Mouse (Mus musculus): Measurements from ENCODE around the gene Zc3h18. TPM values are rescaled to one million over a fixed set of nuclear protein-coding genes. Genes with fewer than 3 reads are reported as not detected.

Zc3h18 gene
- total RNA-seq, 1 experiment = 90.4 TPM

DNA sequence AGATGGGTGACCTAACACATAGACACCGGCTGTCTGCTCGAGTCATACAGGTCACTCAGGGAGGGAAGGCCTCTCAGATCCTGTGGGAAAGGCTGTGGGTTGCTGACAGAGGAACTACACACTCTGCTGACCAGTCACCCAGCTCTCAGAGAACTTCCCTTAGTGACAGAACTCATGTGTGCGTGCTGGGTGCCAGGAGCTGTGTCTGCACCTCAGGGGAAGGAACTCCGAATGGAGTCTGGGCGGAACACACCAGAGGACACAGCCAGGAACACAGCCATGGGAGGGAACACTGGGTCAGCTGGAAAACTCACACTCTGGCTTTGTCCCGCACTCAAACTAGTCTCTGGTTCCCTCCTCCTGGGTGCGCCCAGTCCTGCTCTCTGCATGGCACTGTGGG, 31.3 kb downstream of the Zc3h18 start:
- Histone ChIP-seq H3K9ac (ENCODE audit: insufficient read depth, low read depth, low read length, poor library complexity, severe bottlenecking) (no peak overlapping the region), H3K4me3 (ENCODE audit: insufficient read depth in 1 of 2, low read depth in 1 of 2, low read length in 2 of 2, poor library complexity in 1 of 2, severe bottlenecking in 1 of 2) (no peak overlapping the region), H3K9me3 (ENCODE audit: control insufficient read depth, insufficient read depth, low read depth, low read length) (no peaks in the 10 kb centered on the region), H3K36me3 (ENCODE audit: control insufficient read depth, insufficient read depth, low read length, poor library complexity, severe bottlenecking) (peaks cover 80% of the 10 kb centered on the region), H3K27ac (ENCODE audit: insufficient read depth, low read depth, low read length, poor library complexity, severe bottlenecking) (no peak overlapping the region), H3K4me1 (ENCODE audit: control insufficient read depth in 2 of 2, insufficient read depth in 2 of 2, low read length in 2 of 2, poor library complexity in 1 of 2) (no peaks in the 10 kb centered on the region)
- DNase-seq (ENCODE audit: low read depth, low spot score) = no peak
- TF ChIP-seq ZNF384 (IDR thresholded peaks at IDR 0.05; ENCODE audit: low read depth, low read length) = no peak
- no peak for TF ChIP-seq CHD2 (IDR thresholded peaks at IDR 0.05; ENCODE audit: low read depth, low read length)
- no peak for TF ChIP-seq MAFK (IDR thresholded peaks at IDR 0.05; ENCODE audit: insufficient read depth, low read depth, low read length)
- no peak for TF ChIP-seq ZC3H11A (IDR thresholded peaks at IDR 0.05; ENCODE audit: borderline replicate concordance, low read depth, low read length)
- TF ChIP-seq HCFC1 (IDR thresholded peaks at IDR 0.05; ENCODE audit: borderline replicate concordance, insufficient read depth, low read length) = no peak
- in situ Hi-C loops (cut with MboI; ENCODE audit: low sequenced_read_pairs in 2 of 2, unreplicated experiment in 2 of 2) = no loop called here

DNA sequence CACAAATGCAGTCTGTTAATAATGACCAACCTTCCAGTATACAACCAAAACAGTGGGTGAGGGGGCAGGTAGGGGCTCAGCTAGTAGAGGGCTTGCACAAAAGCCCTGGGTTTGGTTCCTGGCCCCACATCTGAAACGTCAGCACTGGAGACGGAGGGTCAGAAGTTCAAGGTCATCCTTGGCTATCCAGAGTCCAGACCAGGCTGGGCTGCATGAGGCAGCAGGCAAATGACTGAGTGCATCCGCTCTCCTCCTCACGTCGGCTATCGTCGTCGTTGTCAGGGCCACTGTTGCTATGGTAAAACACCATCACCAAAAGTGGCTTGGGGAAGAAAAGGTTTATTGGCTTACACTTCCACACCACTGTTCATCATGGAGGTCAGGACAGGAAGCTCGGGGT, 37.9 kb downstream of the Zc3h18 start:
- TF ChIP-seq ZNF384 (IDR thresholded peaks at IDR 0.05; ENCODE audit: low read depth, low read length) (no peak), CHD2 (IDR thresholded peaks at IDR 0.05; ENCODE audit: low read depth, low read length) (no peak), HCFC1 (IDR thresholded peaks at IDR 0.05; ENCODE audit: borderline replicate concordance, insufficient read depth, low read length) (no peak), MAFK (IDR thresholded peaks at IDR 0.05; ENCODE audit: insufficient read depth, low read depth, low read length) (no peak), ZC3H11A (IDR thresholded peaks at IDR 0.05; ENCODE audit: borderline replicate concordance, low read depth, low read length) (no peak)
- in situ Hi-C loops (cut with MboI; ENCODE audit: low sequenced_read_pairs in 2 of 2, unreplicated experiment in 2 of 2) = no loop called here
- Histone ChIP-seq H3K4me1 (ENCODE audit: control insufficient read depth in 2 of 2, insufficient read depth in 2 of 2, low read length in 2 of 2, poor library complexity in 1 of 2) (peaks cover 0 to 6% of the 10 kb centered on the region in 2 experiments; a peak in 1 of 4 replicates), H3K9me3 (ENCODE audit: control insufficient read depth, insufficient read depth, low read depth, low read length) (no peaks in the 10 kb centered on the region), H3K36me3 (ENCODE audit: control insufficient read depth, insufficient read depth, low read length, poor library complexity, severe bottlenecking) (peaks cover 83% of the 10 kb centered on the region), H3K9ac (ENCODE audit: insufficient read depth, low read depth, low read length, poor library complexity, severe bottlenecking) (no peak overlapping the region), H3K4me3 (ENCODE audit: insufficient read depth in 1 of 2, low read depth in 1 of 2, low read length in 2 of 2, poor library complexity in 1 of 2, severe bottlenecking in 1 of 2) (no peak overlapping the region), H3K27ac (ENCODE audit: insufficient read depth, low read depth, low read length, poor library complexity, severe bottlenecking) (no peak overlapping the region)
- no peak for DNase-seq (ENCODE audit: low read depth, low spot score)

GRCm38 (mm10) chr8:122415554-122415953, 39.1 kb downstream of the Zc3h18 start:
- Histone ChIP-seq H3K9ac (ENCODE audit: insufficient read depth, low read depth, low read length, poor library complexity, severe bottlenecking) (no peak overlapping the region), H3K36me3 (ENCODE audit: control insufficient read depth, insufficient read depth, low read length, poor library complexity, severe bottlenecking) (peaks cover 72% of the 10 kb centered on the region), H3K4me3 (ENCODE audit: insufficient read depth in 1 of 2, low read depth in 1 of 2, low read length in 2 of 2, poor library complexity in 1 of 2, severe bottlenecking in 1 of 2) (no peak overlapping the region), H3K4me1 (ENCODE audit: control insufficient read depth in 2 of 2, insufficient read depth in 2 of 2, low read length in 2 of 2, poor library complexity in 1 of 2) (peaks cover 0 to 6% of the 10 kb centered on the region in 2 experiments; a peak in 1 of 4 replicates), H3K9me3 (ENCODE audit: control insufficient read depth, insufficient read depth, low read depth, low read length) (no peaks in the 10 kb centered on the region), H3K27ac (ENCODE audit: insufficient read depth, low read depth, low read length, poor library complexity, severe bottlenecking) (no peak overlapping the region)
- in situ Hi-C loops (cut with MboI; ENCODE audit: low sequenced_read_pairs in 2 of 2, unreplicated experiment in 2 of 2) = no loop called here
- DNase-seq (ENCODE audit: low read depth, low spot score) = no peak
- TF ChIP-seq ZC3H11A (IDR thresholded peaks at IDR 0.05; ENCODE audit: borderline replicate concordance, low read depth, low read length) (no peak), ZNF384 (IDR thresholded peaks at IDR 0.05; ENCODE audit: low read depth, low read length) (no peak), HCFC1 (IDR thresholded peaks at IDR 0.05; ENCODE audit: borderline replicate concordance, insufficient read depth, low read length) (no peak), MAFK (IDR thresholded peaks at IDR 0.05; ENCODE audit: insufficient read depth, low read depth, low read length) (no peak), CHD2 (IDR thresholded peaks at IDR 0.05; ENCODE audit: low read depth, low read length) (no peak)

DNA sequence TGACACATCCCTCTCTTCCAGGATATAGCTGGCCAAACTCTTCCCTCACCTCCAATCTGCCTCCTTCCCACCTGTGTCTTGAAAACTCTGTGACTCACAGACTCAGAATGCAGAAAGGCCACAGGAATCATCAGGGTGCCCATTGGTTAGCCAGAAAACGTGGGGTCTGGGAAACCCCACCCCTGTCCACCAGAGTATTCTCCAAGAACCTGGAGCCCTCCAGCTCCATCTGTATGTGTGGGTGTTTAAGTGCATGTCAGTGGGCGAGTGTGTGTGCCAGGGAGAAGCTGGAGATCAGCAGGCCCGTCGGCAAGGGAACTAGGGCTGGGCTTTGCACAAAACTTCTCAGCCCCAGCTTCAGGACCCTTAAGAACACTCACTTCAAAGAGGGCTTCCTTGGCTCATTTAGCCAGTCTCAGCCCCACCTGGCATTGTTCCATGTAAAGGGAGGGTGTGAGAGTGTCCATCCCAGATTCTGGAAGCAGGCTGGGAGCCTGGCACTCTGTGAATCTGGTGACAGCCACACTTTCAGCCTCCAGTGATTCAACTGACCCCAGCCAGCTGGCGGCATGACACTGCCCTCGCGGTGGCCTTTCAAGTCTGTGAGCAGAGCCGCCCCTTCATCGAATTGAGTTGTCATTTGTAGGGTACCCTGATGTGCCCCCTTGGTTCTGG, 43.6 kb downstream of the Zc3h18 start:
- peaks cover 0 to 12% of the 10 kb centered on the region in 2 experiments; a peak in 2 of 4 replicates for H3K4me1 ChIP-seq (ENCODE audit: control insufficient read depth in 2 of 2, insufficient read depth in 2 of 2, low read length in 2 of 2, poor library complexity in 1 of 2)
- H3K9me3 ChIP-seq (ENCODE audit: control insufficient read depth, insufficient read depth, low read depth, low read length) = no peaks in the 10 kb centered on the region
- no peak overlapping the region for H3K4me3 ChIP-seq (ENCODE audit: insufficient read depth in 1 of 2, low read depth in 1 of 2, low read length in 2 of 2, poor library complexity in 1 of 2, severe bottlenecking in 1 of 2)
- TF ChIP-seq HCFC1 (IDR thresholded peaks at IDR 0.05; ENCODE audit: borderline replicate concordance, insufficient read depth, low read length) (no peak), ZC3H11A (IDR thresholded peaks at IDR 0.05; ENCODE audit: borderline replicate concordance, low read depth, low read length) (no peak), ZNF384 (IDR thresholded peaks at IDR 0.05; ENCODE audit: low read depth, low read length) (no peak), MAFK (IDR thresholded peaks at IDR 0.05; ENCODE audit: insufficient read depth, low read depth, low read length) (no peak), CHD2 (IDR thresholded peaks at IDR 0.05; ENCODE audit: low read depth, low read length) (no peak)
- in situ Hi-C loops (cut with MboI; ENCODE audit: low sequenced_read_pairs in 2 of 2, unreplicated experiment in 2 of 2) = no loop called here
- DNase-seq (ENCODE audit: low read depth, low spot score) = no peak
- H3K9ac ChIP-seq (ENCODE audit: insufficient read depth, low read depth, low read length, poor library complexity, severe bottlenecking) = no peak overlapping the region
- no peak overlapping the region for H3K27ac ChIP-seq (ENCODE audit: insufficient read depth, low read depth, low read length, poor library complexity, severe bottlenecking)
- H3K36me3 ChIP-seq (ENCODE audit: control insufficient read depth, insufficient read depth, low read length, poor library complexity, severe bottlenecking) = peaks cover 32% of the 10 kb centered on the region

Measured in ES-E14 (cell line).